ENCODE assay signal across 8 mouse cellular contexts in genomic region chr5:43634602-43635081, GRCm38 (mm10). TPM values are rescaled to one million over a fixed set of nuclear protein-coding genes. Genes with fewer than 3 reads are reported as not detected.
DNase-seq lines count a peak whose midpoint lies in the region; ATAC-seq and TF ChIP-seq lines count a peak whose summit lies in the region.

No protein-coding gene starts in this region.

- WGBS in lung, embryonic 15.5 days = 24% methylated on average over 9 of the region's 9 CpGs
- 43% methylated on average over 9 of the region's 9 CpGs for WGBS in hindbrain, embryonic 12.5 days
- WGBS in limb, embryonic 14.5 days = 28% methylated on average over 9 of the region's 9 CpGs

- no peak overlapping the region for H3K4me3 ChIP-seq in lung, embryonic 15.5 days
- H3K4me3 ChIP-seq in hindbrain, embryonic 12.5 days = no peak overlapping the region
- H3K4me3 ChIP-seq in limb, embryonic 14.5 days (replicated peaks; ENCODE audit: low read length) = no peak overlapping the region

- H3K36me3 ChIP-seq in lung, embryonic 15.5 days = no peaks in the 10 kb centered on the region
- H3K36me3 ChIP-seq in hindbrain, embryonic 12.5 days = no peaks in the 10 kb centered on the region
- no peaks in the 10 kb centered on the region for H3K36me3 ChIP-seq in limb, embryonic 14.5 days (ENCODE audit: control insufficient read depth, insufficient read depth, low read length)

- ATAC-seq in lung, embryonic 15.5 days (ENCODE audit: borderline replicate concordance, extremely low read depth, low FRiP score, low TSS enrichment) = peak; percentile 49; the same call in 1 of the 2 replicates
- ATAC-seq in hindbrain, embryonic 12.5 days (ENCODE audit: low FRiP score) = peak; percentile 54
- ATAC-seq in limb, embryonic 14.5 days (ENCODE audit: low FRiP score, low read depth) = peak; percentile 78; the same call in 1 of the 2 replicates

- no peaks in the 10 kb centered on the region for H3K4me1 ChIP-seq in lung, embryonic 15.5 days
- H3K4me1 ChIP-seq in hindbrain, embryonic 12.5 days = no peaks in the 10 kb centered on the region
- H3K4me1 ChIP-seq in limb, embryonic 14.5 days (ENCODE audit: control insufficient read depth, insufficient read depth, low read length) = no peaks in the 10 kb centered on the region

- no peaks in the 10 kb centered on the region for H3K27me3 ChIP-seq in lung, embryonic 15.5 days
- H3K27me3 ChIP-seq in hindbrain, embryonic 12.5 days = no peaks in the 10 kb centered on the region
- H3K27me3 ChIP-seq in limb, embryonic 14.5 days (ENCODE audit: control insufficient read depth, insufficient read depth, low read length) = no peaks in the 10 kb centered on the region

- DNase-seq in adrenal gland, postnatal 10 days = peak; percentile 10
- no peak for DNase-seq in adrenal gland, postnatal 4 days (ENCODE audit: low spot score in 2 of 2)
- DNase-seq in lung, postnatal 25 days (ENCODE audit: low spot score) = no peak
- DNase-seq in limb, embryonic 14.5 days (ENCODE audit: low spot score) = peak; percentile 49
- DNase-seq in right cerebral cortex, postnatal 14 days = peak; percentile 20
- no peak for DNase-seq in urinary bladder, postnatal 14 days (ENCODE audit: low spot score)

- no peaks in the 10 kb centered on the region for H3K9me3 ChIP-seq in lung, embryonic 15.5 days
- no peaks in the 10 kb centered on the region; the same call in 1 of the 2 replicates for H3K9me3 ChIP-seq in hindbrain, embryonic 12.5 days (replicated peaks)
- no peaks in the 10 kb centered on the region; the same call in 1 of the 2 replicates for H3K9me3 ChIP-seq in limb, embryonic 14.5 days (ENCODE audit: control insufficient read depth, low read length)

- no peak overlapping the region for H3K9ac ChIP-seq in lung, embryonic 15.5 days
- no peak overlapping the region for H3K9ac ChIP-seq in hindbrain, embryonic 12.5 days
- no peak overlapping the region for H3K9ac ChIP-seq in limb, embryonic 14.5 days (ENCODE audit: low read depth, low read length, severe bottlenecking)

- no peak overlapping the region for H3K27ac ChIP-seq in lung, embryonic 15.5 days
- no peak overlapping the region for H3K27ac ChIP-seq in hindbrain, embryonic 12.5 days
- no peak overlapping the region for H3K27ac ChIP-seq in limb, embryonic 14.5 days (replicated peaks; ENCODE audit: low read depth, low read length)

- H3K4me2 ChIP-seq in lung, embryonic 15.5 days = no peak overlapping the region
- H3K4me2 ChIP-seq in hindbrain, embryonic 12.5 days (replicated peaks) = no peak overlapping the region
- no peak overlapping the region for H3K4me2 ChIP-seq in limb, embryonic 14.5 days (replicated peaks; ENCODE audit: low read depth, low read length, severe bottlenecking)

- no peak for TF ChIP-seq POLR2A in limb, embryonic 14.5 days (IDR thresholded peaks at IDR 0.05; ENCODE audit: borderline replicate concordance, extremely low read depth, insufficient read depth, insufficient read length)

RNA-seq across cellular contexts. Expression of gene Cc2d2a, which starts 27.5 kb away (rescaled TPM):
- total RNA-seq in adrenal gland, postnatal 10 days (2021) = 10 to 100 TPM; 16.2 to 21.2 TPM
- 10 to 100 TPM; 28.0 to 28.4 TPM for total RNA-seq in adrenal gland, postnatal 4 days (2021)
- 14.0 and 15.5 TPM in 2 replicates for polyA plus RNA-seq in lung, embryonic 15.5 days (2015; fragmentation: Nextera tagmentation; extraction: Ambion mirVana)
- polyA plus RNA-seq in hindbrain, embryonic 12.5 days (2016; fragmentation: Nextera tagmentation; extraction: Ambion mirVana) = 10.1 and 10.9 TPM in 2 replicates
- 9.5 and 11.1 TPM in 2 replicates for polyA plus RNA-seq in limb, embryonic 14.5 days (2012; rRNA removed)
- 8.6 and 9.7 TPM in 2 replicates for polyA plus RNA-seq in limb, embryonic 14.5 days (2014; fragmentation: Nextera tagmentation; extraction: Ambion mirVana)

Comparison
In these comparisons a context has a peak if more than half of its experiments do, and no peak if none do; other contexts are left out.
1. DNase-seq: peak in adrenal gland, postnatal 10 days (single experiment), limb, embryonic 14.5 days (single experiment) and right cerebral cortex, postnatal 14 days (single experiment); none in adrenal gland, postnatal 4 days (0 of 2), lung, postnatal 25 days (single experiment) and urinary bladder, postnatal 14 days (single experiment).
2. Peak in every context shown above with its lines, with median percentiles within 50 percentile points of each other: ATAC-seq.